Mouse (Mus musculus) neural tube, embryonic 14.5 days (tissue): ENCODE data around the gene Tle6. TPM values are rescaled to one million over a fixed set of nuclear protein-coding genes. Genes with fewer than 3 reads are reported as not detected.

Source experiments
- ATAC-seq: fragments of 200-750 bp; cut with Nextera tagmentation; 2 replicates; pipeline ENCODE4 v1.8.0; 2017; ENCODE audit warnings: low read depth, mild to moderate bottlenecking, moderate TSS enrichment, moderate library complexity
- H3K27ac ChIP-seq: fragments of 300-500 bp; sonication (generic); 2 replicates; pipeline ENCODE4 v1.5.1; 2014; ENCODE audit warnings: low read depth, mild to moderate bottlenecking, control low read depth, low read length, moderate library complexity, mixed read lengths
- H3K27me3 ChIP-seq: fragments of 300-500 bp; sonication (generic); 2 replicates; pipeline ENCODE4 v1.6.1; 2014; ENCODE audit warnings: low read length; ENCODE audit not compliant: control insufficient read depth, insufficient read depth
- H3K36me3 ChIP-seq: fragments of 300-500 bp; sonication (generic); 2 replicates; pipeline ENCODE4 v1.6.1; 2014; ENCODE audit warnings: low read length, mixed read lengths; ENCODE audit not compliant: control insufficient read depth, insufficient read depth
- H3K4me1 ChIP-seq: fragments of 300-500 bp; sonication (generic); 2 replicates; pipeline ENCODE4 v1.6.1; 2014; ENCODE audit warnings: low read length; ENCODE audit not compliant: control insufficient read depth, insufficient read depth
- H3K4me2 ChIP-seq: fragments of 300-500 bp; sonication (generic); 2 replicates; pipeline ENCODE4 v1.6.1; 2014; ENCODE audit warnings: mild to moderate bottlenecking, low read depth, low read length, control low read depth
- H3K4me3 ChIP-seq: fragments of 300-500 bp; sonication (generic); 2 replicates; pipeline ENCODE4 v1.5.1; 2014; ENCODE audit warnings: low read depth, low read length, control low read depth, mixed read lengths
- H3K9ac ChIP-seq: fragments of 300-500 bp; sonication (generic); replicated peaks from 2 replicates; pipeline ENCODE4 v1.6.1; 2014; ENCODE audit warnings: low read depth, mild to moderate bottlenecking, control low read depth, low read length, mixed read lengths
- H3K9me3 ChIP-seq: fragments of 300-500 bp; sonication (generic); 2 replicates; pipeline ENCODE4 v1.6.1; 2016; ENCODE audit warnings: low read length; ENCODE audit not compliant: control insufficient read depth
- WGBS: fragments of 180-500 bp; shearing (Covaris S2); extraction: QIAGEN DNeasy Blood & Tissue Kit; methylation state at CpG from one replicate; pipeline ENCODE4 v1.1.7; 2014; 5-methylcytosine and 5-hydroxymethylcytosine counted together
- polyA plus RNA-seq: library from polyadenylated mRNA; unstranded; fragments of >200 nt; fragmentation: Nextera tagmentation; extraction: Ambion mirVana; gene quantifications from 2 replicates; pipeline ENCODE4 v1.2.1, GENCODE M21; 2014

The Tle6 gene
- polyA plus RNA-seq, 1 experiment from 2014 or later: 6.6 TPM

- WGBS: under 1% methylated on average over 9 of the region's 9 CpGs
- Histone ChIP-seq H3K27me3 (peaks cover 11% of the 10 kb centered on the region; the same call in 1 of the 2 replicates), H3K9ac (peak overlapping the region; percentile 25; the same call in 1 of the 2 replicates), H3K4me3 (peak overlapping the region; percentile 13; the same call in 1 of the 2 replicates), H3K4me2 (peak overlapping the region; percentile 60), H3K4me1 (peaks cover 35% of the 10 kb centered on the region), H3K27ac (peak overlapping the region; percentile 46; the same call in 1 of the 2 replicates), H3K36me3 (no peaks in the 10 kb centered on the region), H3K9me3 (no peaks in the 10 kb centered on the region)
- ATAC-seq: no peak
Observed at GRCm38 (mm10) chr10:81572133-81572671, 28.7 kb downstream of the Tle6 start.

- H3K4me2 ChIP-seq: peak overlapping the region; percentile 60
- no peaks in the 10 kb centered on the region for H3K36me3 ChIP-seq
- no peaks in the 10 kb centered on the region for H3K9me3 ChIP-seq
- H3K27me3 ChIP-seq: peaks cover 7% of the 10 kb centered on the region; the same call in 1 of the 2 replicates
- ATAC-seq: peak; percentile 92
- H3K27ac ChIP-seq: peak overlapping the region; percentile 61
- under 1% methylated on average over 18 of the region's 18 CpGs for WGBS
- peak overlapping the region; percentile 25; the same call in 1 of the 2 replicates for H3K9ac ChIP-seq
- H3K4me1 ChIP-seq: peaks cover 35% of the 10 kb centered on the region
- peak overlapping the region; percentile 24 for H3K4me3 ChIP-seq
Observed at GRCm38 (mm10) chr10:81571501-81571876, 29.4 kb downstream of the Tle6 start.

- H3K4me1 ChIP-seq: peaks cover 35% of the 10 kb centered on the region
- H3K4me3 ChIP-seq: peak overlapping the region; percentile 24
- H3K4me2 ChIP-seq: peak overlapping the region; percentile 60
- H3K9me3 ChIP-seq: no peaks in the 10 kb centered on the region
- under 1% methylated on average over 33 of the region's 34 CpGs for WGBS
- no peak overlapping the region; the same call in 1 of the 2 replicates for H3K9ac ChIP-seq
- peak; percentile 57 for ATAC-seq
- H3K27me3 ChIP-seq: peaks cover 5% of the 10 kb centered on the region; the same call in 1 of the 2 replicates
- no peaks in the 10 kb centered on the region for H3K36me3 ChIP-seq
- peak overlapping the region; percentile 78 for H3K27ac ChIP-seq
Observed at GRCm38 (mm10) chr10:81570831-81571500, 29.9 kb downstream of the Tle6 start.

- Histone ChIP-seq H3K36me3 (0 out of 2 replicates have a peak, but pooled peaks cover 4% of the 10 kb centered on the region), H3K4me1 (peaks cover 31% of the 10 kb centered on the region), H3K9me3 (no peaks in the 10 kb centered on the region), H3K9ac (no peak overlapping the region; the same call in 1 of the 2 replicates), H3K27me3 (peaks cover 5% of the 10 kb centered on the region; the same call in 1 of the 2 replicates), H3K4me2 (peak overlapping the region; percentile 60), H3K27ac (peak overlapping the region; percentile 78), H3K4me3 (peak overlapping the region; percentile 24; the same call in 1 of the 2 replicates)
- under 1% methylated on average over 7 of the region's 11 CpGs for WGBS
- peak; percentile 7 for ATAC-seq
Observed at GRCm38 (mm10) chr10:81570238-81570800, 30.6 kb downstream of the Tle6 start.

GRCm38 (mm10) chr10:81569507-81570237, 31.2 kb downstream of the Tle6 start:
- no peaks in the 10 kb centered on the region for H3K9me3 ChIP-seq
- peaks cover 5% of the 10 kb centered on the region; the same call in 1 of the 2 replicates for H3K27me3 ChIP-seq
- no peak overlapping the region for H3K4me2 ChIP-seq
- no peak overlapping the region for H3K9ac ChIP-seq
- H3K4me1 ChIP-seq: peaks cover 30% of the 10 kb centered on the region
- no peak for ATAC-seq
- H3K27ac ChIP-seq: no peak overlapping the region
- H3K36me3 ChIP-seq: 0 out of 2 replicates have a peak, but pooled peaks cover 6% of the 10 kb centered on the region
- no peak overlapping the region for H3K4me3 ChIP-seq
- 50% methylated on average over 9 of the region's 9 CpGs for WGBS

GRCm38 (mm10) chr10:81568381-81569191, 32.3 kb downstream of the Tle6 start:
- Histone ChIP-seq H3K4me3 (no peak overlapping the region), H3K4me2 (0 out of 2 replicates have a peak overlapping the region, but pooled peaks have one; percentile 20), H3K9ac (no peak overlapping the region), H3K9me3 (no peaks in the 10 kb centered on the region), H3K36me3 (0 out of 2 replicates have a peak, but pooled peaks cover 8% of the 10 kb centered on the region), H3K4me1 (peaks cover 34% of the 10 kb centered on the region), H3K27me3 (peaks cover 5% of the 10 kb centered on the region; the same call in 1 of the 2 replicates), H3K27ac (0 out of 2 replicates have a peak overlapping the region, but pooled peaks have one; percentile 52)
- ATAC-seq: no peak
- WGBS: 11% methylated on average over 16 of the region's 16 CpGs

- no peaks in the 10 kb centered on the region for H3K9me3 ChIP-seq
- no peak overlapping the region for H3K4me3 ChIP-seq
- H3K27ac ChIP-seq: no peak overlapping the region; the same call in 1 of the 2 replicates
- WGBS: 36% methylated on average over 20 of the region's 20 CpGs
- no peaks in the 10 kb centered on the region for H3K27me3 ChIP-seq
- no peak overlapping the region for H3K4me2 ChIP-seq
- ATAC-seq: no peak
- no peak overlapping the region for H3K9ac ChIP-seq
- peaks cover 34% of the 10 kb centered on the region for H3K4me1 ChIP-seq
- 0 out of 2 replicates have a peak, but pooled peaks cover 8% of the 10 kb centered on the region for H3K36me3 ChIP-seq
Observed at GRCm38 (mm10) chr10:81565257-81566228, 35.3 kb downstream of the Tle6 start.
